Mouse (Mus musculus) forebrain, embryonic 10.5 days (tissue): ENCODE results near the gene Pgm5. TPM values are rescaled to one million over a fixed set of nuclear protein-coding genes. Genes with fewer than 3 reads are reported as not detected.

Experiments
- DNase-seq: peaks from one replicate; pipeline ENCODE4 v3.0.0-alpha.2; 2017; ENCODE audit warnings: low spot score; ENCODE audit errors: extremely low spot score
- H3K27ac ChIP-seq: fragments of 300-500 bp; sonication (generic); 2 replicates; pipeline ENCODE4 v1.5.1; 2016; ENCODE audit warnings: mild to moderate bottlenecking
- H3K27me3 ChIP-seq: fragments of 300-500 bp; sonication (generic); 2 replicates; pipeline ENCODE4 v1.6.1; 2016; ENCODE audit warnings: mild to moderate bottlenecking; ENCODE audit not compliant: poor library complexity, severe bottlenecking
- H3K36me3 ChIP-seq: fragments of 300-500 bp; sonication (generic); replicated peaks from 2 replicates; pipeline ENCODE4 v1.6.1; 2016; ENCODE audit warnings: mild to moderate bottlenecking, moderate library complexity
- H3K4me1 ChIP-seq: fragments of 300-500 bp; sonication (generic); 2 replicates; pipeline ENCODE4 v1.6.1; 2016
- H3K4me3 ChIP-seq: fragments of 300-500 bp; sonication (generic); 2 replicates; pipeline ENCODE4 v1.5.1; 2016; ENCODE audit warnings: mild to moderate bottlenecking, moderate library complexity
- H3K9me3 ChIP-seq: fragments of 300-500 bp; sonication (generic); 2 replicates; pipeline ENCODE4 v1.6.1; 2016; ENCODE audit warnings: mild to moderate bottlenecking, moderate library complexity
- WGBS: fragments of 180-500 bp; shearing (Covaris S2); methylation state at CpG from one replicate; pipeline ENCODE4 v1.1.7; 2016; 5-methylcytosine and 5-hydroxymethylcytosine counted together
- polyA plus RNA-seq: library from polyadenylated mRNA; unstranded; fragments of >200 nt; fragmentation: Nextera tagmentation; extraction: Ambion mirVana; gene quantifications from 2 replicates; pipeline ENCODE4 v1.2.1, GENCODE M21; 2016

Gene Pgm5
- polyA plus RNA-seq, 1 experiment from 2014 or later: 0.11 TPM

GRCm38 (mm10) chr19:24742606-24743005 is 119.0 kb downstream of the Pgm5 start:
- no peaks in the 10 kb centered on the region for H3K4me1 ChIP-seq
- no peak overlapping the region for H3K27ac ChIP-seq
- 90% methylated on average over 6 of the region's 6 CpGs for WGBS
- no peaks in the 10 kb centered on the region for H3K36me3 ChIP-seq
- DNase-seq: no peak
- H3K9me3 ChIP-seq: no peaks in the 10 kb centered on the region
- no peaks in the 10 kb centered on the region for H3K27me3 ChIP-seq
- no peak overlapping the region for H3K4me3 ChIP-seq

- no peak overlapping the region for H3K27ac ChIP-seq
- H3K9me3 ChIP-seq: no peaks in the 10 kb centered on the region
- no peak overlapping the region for H3K4me3 ChIP-seq
- no peaks in the 10 kb centered on the region for H3K36me3 ChIP-seq
- H3K4me1 ChIP-seq: no peaks in the 10 kb centered on the region
- H3K27me3 ChIP-seq: no peaks in the 10 kb centered on the region
- 97% methylated on average over 3 of the region's 3 CpGs for WGBS
- no peak for DNase-seq
Observed at GRCm38 (mm10) chr19:24738786-24739185, 122.9 kb downstream of the Pgm5 start.

- 92% methylated on average over 5 of the region's 5 CpGs for WGBS
- DNase-seq: no peak
Observed at GRCm38 (mm10) chr19:24738026-24738425, 123.6 kb downstream of the Pgm5 start.

GRCm38 (mm10) chr19:24735484-24736128 is 126.0 kb downstream of the Pgm5 start:
- H3K27ac ChIP-seq: no peak overlapping the region
- H3K9me3 ChIP-seq: no peaks in the 10 kb centered on the region
- no peak for DNase-seq
- H3K4me3 ChIP-seq: no peak overlapping the region
- no peaks in the 10 kb centered on the region for H3K27me3 ChIP-seq
- 82% methylated on average over 6 of the region's 6 CpGs for WGBS
- no peaks in the 10 kb centered on the region for H3K36me3 ChIP-seq
- H3K4me1 ChIP-seq: no peaks in the 10 kb centered on the region

More at GRCm38 (mm10) chr19:24738026-24738425, 123.6 kb downstream of the Pgm5 start:
- H3K36me3 ChIP-seq: no peaks in the 10 kb centered on the region
- no peaks in the 10 kb centered on the region for H3K9me3 ChIP-seq
- H3K27ac ChIP-seq: no peak overlapping the region
- no peaks in the 10 kb centered on the region for H3K27me3 ChIP-seq
- no peaks in the 10 kb centered on the region for H3K4me1 ChIP-seq
- H3K4me3 ChIP-seq: no peak overlapping the region

GRCm38 (mm10) chr19:24730661-24731060 is 131.0 kb downstream of the Pgm5 start:
- Histone ChIP-seq H3K9me3 (no peaks in the 10 kb centered on the region), H3K36me3 (no peaks in the 10 kb centered on the region), H3K27me3 (no peaks in the 10 kb centered on the region), H3K27ac (no peak overlapping the region), H3K4me1 (no peaks in the 10 kb centered on the region), H3K4me3 (no peak overlapping the region)
- no peak for DNase-seq
- WGBS: 77% methylated on average over 5 of the region's 5 CpGs

- Histone ChIP-seq H3K9me3 (no peaks in the 10 kb centered on the region), H3K27me3 (no peaks in the 10 kb centered on the region), H3K4me3 (no peak overlapping the region), H3K4me1 (no peaks in the 10 kb centered on the region), H3K36me3 (no peaks in the 10 kb centered on the region), H3K27ac (no peak overlapping the region)
- DNase-seq: no peak
- 89% methylated on average over 10 of the region's 10 CpGs for WGBS
Observed at GRCm38 (mm10) chr19:24724362-24724761, 137.3 kb downstream of the Pgm5 start.

GRCm38 (mm10) chr19:24720448-24720847 is 141.2 kb downstream of the Pgm5 start:
- Histone ChIP-seq H3K9me3 (no peaks in the 10 kb centered on the region), H3K36me3 (no peaks in the 10 kb centered on the region), H3K4me1 (no peaks in the 10 kb centered on the region), H3K27me3 (no peaks in the 10 kb centered on the region), H3K4me3 (no peak overlapping the region), H3K27ac (no peak overlapping the region)
- no peak for DNase-seq

GRCm38 (mm10) chr19:24719504-24719903 is 142.2 kb downstream of the Pgm5 start:
- 79% methylated on average over 4 of the region's 4 CpGs for WGBS
- Histone ChIP-seq H3K27me3 (no peaks in the 10 kb centered on the region), H3K36me3 (no peaks in the 10 kb centered on the region), H3K4me1 (no peaks in the 10 kb centered on the region), H3K4me3 (no peak overlapping the region), H3K27ac (no peak overlapping the region), H3K9me3 (no peaks in the 10 kb centered on the region)
- DNase-seq: no peak

GRCm38 (mm10) chr19:24718021-24718420 is 143.6 kb downstream of the Pgm5 start:
- Histone ChIP-seq H3K27ac (no peak overlapping the region), H3K27me3 (no peaks in the 10 kb centered on the region), H3K36me3 (no peaks in the 10 kb centered on the region), H3K4me1 (no peaks in the 10 kb centered on the region), H3K4me3 (no peak overlapping the region), H3K9me3 (no peaks in the 10 kb centered on the region)
- no peak for DNase-seq
- 85% methylated on average over 1 of the region's 1 CpGs for WGBS

GRCm38 (mm10) chr19:24716303-24717097 is 145.2 kb downstream of the Pgm5 start:
- DNase-seq: no peak
- H3K36me3 ChIP-seq: no peaks in the 10 kb centered on the region

GRCm38 (mm10) chr19:24708032-24708431 is 153.6 kb downstream of the Pgm5 start:
- no peak for DNase-seq
- WGBS: 92% methylated on average over 7 of the region's 7 CpGs
- Histone ChIP-seq H3K36me3 (no peaks in the 10 kb centered on the region), H3K4me1 (no peaks in the 10 kb centered on the region), H3K4me3 (no peak overlapping the region), H3K9me3 (no peaks in the 10 kb centered on the region), H3K27me3 (no peaks in the 10 kb centered on the region), H3K27ac (no peak overlapping the region)

More at GRCm38 (mm10) chr19:24716303-24717097, 145.2 kb downstream of the Pgm5 start:
- WGBS: 89% methylated on average over 7 of the region's 7 CpGs
- Histone ChIP-seq H3K4me3 (no peak overlapping the region), H3K4me1 (no peaks in the 10 kb centered on the region), H3K9me3 (no peaks in the 10 kb centered on the region), H3K27ac (no peak overlapping the region), H3K27me3 (no peaks in the 10 kb centered on the region)

- H3K27ac ChIP-seq: no peak overlapping the region
- H3K4me1 ChIP-seq: no peaks in the 10 kb centered on the region
- H3K9me3 ChIP-seq: no peaks in the 10 kb centered on the region
- WGBS: 83% methylated on average over 7 of the region's 7 CpGs
- H3K36me3 ChIP-seq: no peaks in the 10 kb centered on the region
- H3K27me3 ChIP-seq: no peaks in the 10 kb centered on the region
- no peak for DNase-seq
- no peak overlapping the region for H3K4me3 ChIP-seq
Observed at GRCm38 (mm10) chr19:24707071-24707906, 154.4 kb downstream of the Pgm5 start.

- Histone ChIP-seq H3K36me3 (no peaks in the 10 kb centered on the region), H3K27ac (no peak overlapping the region), H3K4me3 (no peak overlapping the region), H3K27me3 (no peaks in the 10 kb centered on the region), H3K4me1 (no peaks in the 10 kb centered on the region), H3K9me3 (no peaks in the 10 kb centered on the region)
- WGBS: 67% methylated on average over 1 of the region's 1 CpGs
- DNase-seq: no peak
Observed at GRCm38 (mm10) chr19:24705395-24705794, 156.3 kb downstream of the Pgm5 start.
